Mouse (Mus musculus) ZHBTc4 (cell line): ENCODE data around the gene Drg2.

ENCODE experiments used
- DNase-seq: peaks from one replicate; pipeline ENCODE4 v3.0.0-alpha.2; 2011; ENCODE audit warnings: low read depth, low spot score

Gene Drg2

DNA sequence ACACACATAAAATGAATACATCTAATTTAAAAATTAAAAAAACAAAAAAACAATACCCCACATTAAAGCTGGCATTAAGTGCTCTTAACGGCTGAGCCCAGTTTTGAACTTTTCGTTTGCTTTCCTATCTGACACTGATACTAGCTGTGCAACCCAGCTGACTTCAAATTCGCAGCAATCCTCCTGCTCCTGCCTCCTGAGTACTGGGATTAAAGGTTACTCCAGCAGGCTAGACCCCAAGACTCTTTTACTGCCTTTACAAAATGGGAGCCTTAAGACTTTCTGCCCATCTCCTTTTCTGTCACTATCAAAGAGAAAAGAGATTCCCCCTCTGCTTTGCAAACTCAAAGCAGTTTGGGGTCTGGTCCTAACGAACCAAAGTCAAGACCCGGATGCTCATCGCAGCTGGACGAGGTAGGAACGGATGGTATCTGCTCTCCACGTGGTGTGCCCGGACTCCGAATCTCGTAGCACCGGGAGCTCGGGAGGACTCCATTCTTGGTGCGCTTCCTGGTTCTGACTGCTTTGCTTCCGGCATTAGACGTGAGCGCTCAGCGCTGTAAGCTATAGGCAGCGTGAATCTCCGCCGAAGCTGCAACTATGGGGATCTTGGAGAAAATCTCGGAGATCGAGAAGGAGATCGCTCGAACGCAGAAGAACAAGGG lies at the start of gene Drg2:
TSS of gene Drg2 (plus strand) at position 512 of the 665 bp plus-strand sequence.
- peak; percentile 96 for DNase-seq

DNA sequence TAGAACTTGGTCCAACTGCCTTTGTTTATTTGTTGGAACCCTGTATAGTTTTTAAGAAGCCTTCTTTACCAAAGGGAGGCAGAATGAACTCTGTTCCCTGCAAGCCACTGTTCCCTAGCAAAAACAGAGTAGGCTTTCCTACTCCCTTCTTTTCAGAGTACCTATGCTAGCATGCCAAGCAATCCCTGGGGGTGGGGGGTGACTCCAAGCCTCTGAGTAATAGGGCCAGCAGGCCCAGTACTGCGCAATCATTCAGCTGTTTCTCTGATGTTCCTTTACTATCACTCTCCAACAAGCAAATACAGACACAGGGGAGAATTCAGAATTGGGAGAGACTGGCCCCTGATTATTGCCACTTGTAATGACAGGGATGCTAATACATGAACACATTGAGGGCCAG lies 47.8 kb upstream of the Drg2 start:
- no peak for DNase-seq

DNA sequence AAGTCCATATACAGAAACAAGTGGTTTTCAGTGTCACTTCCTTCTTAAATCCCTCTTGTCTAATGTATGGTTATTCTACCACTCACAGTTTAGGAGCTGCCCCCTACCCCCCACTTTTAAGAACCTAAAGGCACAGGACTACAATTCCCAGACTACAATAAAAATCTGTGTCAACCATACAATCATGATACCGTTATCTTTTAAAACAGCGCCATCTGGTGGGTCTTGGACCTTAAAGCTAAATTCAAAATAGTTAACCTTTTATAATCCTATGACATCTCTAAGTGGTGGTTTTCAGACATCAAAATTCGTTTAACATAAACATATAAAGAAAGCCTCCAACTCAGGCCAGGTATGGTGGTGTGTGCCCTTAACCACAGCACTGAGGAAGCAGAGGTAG lies 42.2 kb upstream of the Drg2 start:
- DNase-seq, result peak; percentile 63

- DNase-seq, result no peak
These were observed 41.5 kb upstream of the Drg2 start for GRCm38 (mm10) chr11:60412921-60413320.

GRCm38 (mm10) chr11:60416590-60416962 lies 37.8 kb upstream of the Drg2 start:
- DNase-seq, result no peak

DNA sequence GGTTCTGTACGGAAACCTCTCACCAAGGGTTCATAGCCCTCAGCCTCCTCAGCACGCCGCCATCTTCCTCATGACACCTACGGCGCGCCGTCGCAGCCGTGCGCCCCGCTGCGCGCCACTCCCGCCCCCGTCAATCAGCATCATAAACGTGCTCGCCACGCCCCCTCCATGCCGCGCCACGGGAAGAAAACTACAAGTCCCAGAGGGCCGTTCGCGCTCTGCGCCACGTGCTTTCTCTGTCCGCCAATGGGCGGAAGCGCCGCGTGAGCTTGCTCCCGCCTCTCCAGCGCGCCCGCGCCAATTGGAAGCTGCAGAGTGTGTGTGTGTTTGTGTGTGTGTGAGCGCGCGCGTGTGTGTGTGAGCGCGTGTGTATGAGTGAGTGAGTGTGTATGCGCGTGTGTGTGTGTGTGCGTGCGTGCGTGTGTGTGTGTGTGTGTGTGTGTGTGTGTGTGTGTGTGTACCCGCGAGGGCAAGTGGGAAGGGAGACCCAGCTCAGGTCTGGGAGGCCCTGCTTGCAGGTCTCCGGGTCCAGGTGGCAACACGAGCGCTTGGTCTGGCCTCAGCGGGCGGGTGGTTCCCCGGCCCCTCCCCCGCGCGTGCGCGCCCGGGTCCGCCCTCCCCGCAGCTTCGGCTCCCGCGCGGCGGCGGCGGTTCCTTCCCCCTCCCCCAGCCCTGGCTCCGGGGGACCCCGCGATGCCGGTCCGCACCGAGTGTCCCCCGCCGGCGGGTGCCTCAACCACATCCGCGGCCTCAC lies 37.3 kb upstream of the Drg2 start, which contains the start of gene Gid4:
TSS of gene Gid4 (plus strand) at position 183 of the 754 bp plus-strand sequence.
- peak; percentile 100 for DNase-seq

GRCm38 (mm10) chr11:60417717-60418472 lies 36.5 kb upstream of the Drg2 start, which contains the start of gene Atpaf2:
Atpaf2 (minus strand) TSS chr11:60418457.
- DNase-seq, result no peak

GRCm38 (mm10) chr11:60418473-60418803 lies 36.0 kb upstream of the Drg2 start:
- peak; percentile 18 for DNase-seq

GRCm38 (mm10) chr11:60422046-60422668 lies 32.2 kb upstream of the Drg2 start:
- DNase-seq, result peak; percentile 20

- DNase-seq, result peak; percentile 71
These were observed 31.4 kb upstream of the Drg2 start for GRCm38 (mm10) chr11:60423006-60423405.

DNA sequence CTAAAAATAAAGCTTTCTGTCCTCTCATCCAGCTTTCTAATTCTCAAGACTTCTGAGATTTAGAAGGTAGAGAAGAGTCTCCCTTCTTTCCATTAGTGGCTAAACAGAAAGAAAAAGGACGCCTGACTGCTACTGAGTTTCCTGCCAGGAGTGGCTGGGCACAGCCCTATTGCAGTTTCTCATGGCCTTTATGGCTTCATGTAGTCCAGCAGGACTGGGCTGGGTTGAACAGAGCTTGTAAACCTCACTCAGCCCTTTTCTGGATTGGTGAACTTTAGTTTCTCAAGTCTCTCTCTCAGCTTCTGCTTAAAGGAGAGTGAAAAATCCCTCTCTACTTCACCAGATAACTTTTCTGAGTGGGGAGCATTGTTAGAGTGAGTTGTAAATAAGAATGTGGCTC lies 28.0 kb upstream of the Drg2 start:
- no peak for DNase-seq

DNA sequence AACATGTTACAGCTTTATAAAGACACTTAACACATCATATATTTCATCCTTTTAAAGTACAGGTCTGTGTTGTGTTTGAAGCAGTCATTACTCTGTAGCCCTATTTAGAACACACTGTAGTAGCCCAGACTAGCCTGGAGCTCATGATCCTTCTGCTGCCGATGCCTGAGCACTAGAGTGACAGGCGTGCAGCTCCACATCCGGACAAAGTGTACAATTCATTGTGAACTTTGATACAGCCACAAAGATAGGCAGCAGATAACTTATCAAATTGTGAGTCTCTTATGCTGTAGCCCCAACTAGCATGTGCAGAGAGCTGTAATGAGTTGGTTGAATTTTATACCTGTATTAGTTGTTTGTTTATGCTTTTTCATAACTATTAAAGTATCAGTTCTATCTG lies 26.8 kb upstream of the Drg2 start:
- no peak for DNase-seq

- DNase-seq, result no peak
These were observed 20.9 kb upstream of the Drg2 start for GRCm38 (mm10) chr11:60433501-60433900.

DNA sequence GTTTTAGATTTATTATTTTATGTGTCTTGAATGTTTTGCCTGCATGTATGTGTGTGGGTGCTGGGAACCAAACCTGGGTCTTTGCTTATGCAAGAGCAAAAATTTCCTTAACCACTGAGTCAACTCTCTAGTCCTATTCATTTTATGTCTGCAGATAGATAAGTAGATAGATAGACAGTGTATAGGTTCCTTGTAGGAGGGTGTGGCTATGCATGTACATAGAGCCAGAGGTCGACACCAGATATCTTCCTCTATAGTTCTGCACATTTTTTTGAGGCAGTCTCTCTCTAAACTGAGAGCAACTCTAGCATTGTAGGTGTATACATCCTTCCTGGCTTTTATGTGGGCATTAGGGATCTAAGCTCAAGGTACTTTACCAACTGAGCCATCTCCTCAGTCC lies 19.3 kb upstream of the Drg2 start:
- DNase-seq, result no peak

- DNase-seq, result no peak
These were observed 17.8 kb upstream of the Drg2 start for GRCm38 (mm10) chr11:60436618-60437017.

DNA sequence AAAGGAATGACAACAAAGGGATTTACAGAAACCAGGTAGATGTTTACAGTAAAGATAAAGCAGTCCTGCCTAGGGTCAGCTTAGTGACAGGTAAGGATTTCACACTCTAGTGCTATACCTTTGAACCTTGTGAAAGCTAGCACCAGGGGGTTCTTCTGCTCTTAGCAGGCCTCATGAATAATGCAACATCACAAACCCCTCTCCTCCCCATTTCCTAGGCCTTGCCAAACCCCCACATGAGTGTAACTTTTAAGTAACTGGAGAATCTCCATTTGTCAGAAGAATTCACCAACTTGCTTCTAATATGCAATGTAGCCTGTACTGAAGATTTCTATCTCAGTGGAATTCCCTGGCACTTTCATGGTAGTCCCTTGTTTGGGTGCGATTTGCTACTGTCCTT lies 14.8 kb upstream of the Drg2 start:
- DNase-seq, result peak; percentile 70

- peak; percentile 88 for DNase-seq
These were observed 14.2 kb upstream of the Drg2 start for GRCm38 (mm10) chr11:60440176-60440575.

- no peak for DNase-seq
These were observed 11.5 kb upstream of the Drg2 start for GRCm38 (mm10) chr11:60442896-60443295.

GRCm38 (mm10) chr11:60444007-60444406 lies 10.4 kb upstream of the Drg2 start:
- DNase-seq, result peak; percentile 34

- no peak for DNase-seq
These were observed 325 bp downstream of the Drg2 start for GRCm38 (mm10) chr11:60454745-60455087.

GRCm38 (mm10) chr11:60457973-60458372 lies 3.6 kb downstream of the Drg2 start:
- peak; percentile 37 for DNase-seq

GRCm38 (mm10) chr11:60465943-60466380 lies 11.6 kb downstream of the Drg2 start:
- DNase-seq, result peak; percentile 82
